Mouse (Mus musculus): ENCODE results near the gene Tm9sf4.

Gene Tm9sf4

DNA sequence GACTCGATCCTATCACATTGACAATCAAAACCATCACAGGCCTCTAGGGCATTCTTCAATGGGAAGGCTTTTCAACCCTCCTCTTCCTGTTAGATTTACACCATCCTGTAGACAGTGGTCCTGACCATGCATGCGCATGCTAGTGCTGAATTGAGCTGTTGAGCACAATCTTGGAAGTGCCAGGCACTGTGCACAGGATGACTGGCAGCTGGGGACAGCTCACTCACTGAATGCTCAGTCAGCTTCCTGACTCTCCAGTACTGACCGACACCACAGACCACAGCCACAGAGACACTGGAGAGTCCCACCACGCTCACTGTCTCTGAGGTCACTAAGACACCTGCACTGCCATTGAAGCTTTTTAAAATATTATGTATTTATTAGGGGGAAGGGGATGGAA, 54.3 kb downstream of the Tm9sf4 start:
- no peak for DNase-seq (ENCODE audit: low spot score)

DNA sequence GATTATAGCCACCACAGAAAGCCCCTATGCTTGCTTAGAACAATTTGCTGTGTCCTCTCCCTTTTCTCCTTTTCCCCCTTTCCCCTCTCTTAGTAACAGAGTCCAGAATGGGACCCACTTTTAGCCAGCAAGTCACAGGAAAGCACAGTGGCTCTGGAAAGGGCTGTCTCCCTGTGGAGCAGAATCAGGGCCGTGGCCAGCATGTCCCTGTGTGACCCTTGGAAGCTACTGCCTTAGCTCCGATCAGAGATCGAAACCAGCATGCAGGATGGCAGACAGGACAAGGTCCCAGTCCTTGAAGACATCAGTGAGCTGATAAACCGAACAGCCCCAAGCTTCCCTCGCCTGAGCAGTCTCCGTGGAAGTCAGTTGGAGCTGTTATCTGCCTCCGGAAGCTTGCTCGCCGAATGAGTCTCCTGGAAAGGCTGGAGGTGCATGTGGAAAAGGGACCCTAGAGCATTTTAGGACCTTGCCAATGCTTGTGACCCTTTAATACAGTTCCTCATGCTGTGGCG, 56.8 kb downstream of the Tm9sf4 start:
- no peak for DNase-seq (ENCODE audit: low spot score)

DNA sequence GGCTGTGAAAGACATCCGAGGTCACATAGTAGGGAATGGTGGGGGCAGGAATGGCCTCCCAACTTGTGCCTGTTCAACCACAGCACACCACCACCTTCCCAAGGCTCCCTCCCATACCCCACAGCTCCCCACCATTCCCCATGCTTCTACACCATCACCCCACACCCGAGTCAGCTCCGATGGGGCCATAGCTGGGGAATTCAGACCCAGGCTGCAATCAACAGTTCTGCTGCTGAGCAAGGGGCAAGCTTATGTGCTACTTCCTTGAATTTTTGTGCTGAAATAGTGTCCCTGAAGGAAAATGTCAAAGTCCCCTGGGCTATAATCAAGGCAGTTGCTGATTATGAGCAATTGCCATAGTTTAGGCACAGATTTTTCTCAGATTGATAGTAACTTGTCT, 57.4 kb downstream of the Tm9sf4 start:
- no peak for DNase-seq (ENCODE audit: low spot score)

DNA sequence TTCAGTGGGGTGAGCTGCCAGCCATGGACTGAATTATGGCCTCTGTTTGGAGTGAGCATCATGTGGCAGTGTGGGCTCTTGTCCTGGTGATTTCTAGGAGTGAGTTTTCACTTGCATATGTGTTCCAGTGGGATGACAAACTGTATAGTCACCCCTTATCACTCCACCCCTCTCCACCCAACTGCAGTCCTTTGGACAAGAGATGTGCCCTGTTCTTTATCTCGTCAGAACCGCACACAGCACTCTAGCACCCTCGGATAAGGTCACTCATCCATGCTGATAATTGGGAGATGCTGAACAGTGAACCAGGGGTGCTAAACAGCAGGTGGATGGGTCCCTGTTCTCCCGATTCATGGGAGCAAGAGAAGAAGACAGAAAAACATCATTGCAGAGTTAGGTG, 60.5 kb downstream of the Tm9sf4 start:
- no peak for DNase-seq (ENCODE audit: low spot score)

DNA sequence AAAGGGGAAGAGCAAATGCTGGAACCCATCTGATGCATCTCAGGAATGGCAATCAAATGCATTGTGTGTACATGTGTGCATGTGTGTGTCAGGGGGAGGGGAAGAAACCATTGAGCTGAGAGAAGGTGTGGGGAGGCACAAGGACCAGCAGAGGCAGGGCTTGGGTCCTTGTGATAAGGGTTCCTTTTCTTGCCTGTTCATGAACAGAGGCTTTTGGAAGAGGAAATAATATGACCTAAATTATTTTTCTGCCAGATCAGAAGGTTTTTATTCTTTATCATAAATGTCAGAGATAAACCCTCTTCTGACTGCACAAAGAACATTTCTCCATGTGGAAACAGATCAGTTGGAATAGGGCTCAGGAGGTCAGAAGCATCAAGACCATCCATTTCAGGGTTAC, 61.0 kb downstream of the Tm9sf4 start:
- no peak for DNase-seq (ENCODE audit: low spot score)

DNA sequence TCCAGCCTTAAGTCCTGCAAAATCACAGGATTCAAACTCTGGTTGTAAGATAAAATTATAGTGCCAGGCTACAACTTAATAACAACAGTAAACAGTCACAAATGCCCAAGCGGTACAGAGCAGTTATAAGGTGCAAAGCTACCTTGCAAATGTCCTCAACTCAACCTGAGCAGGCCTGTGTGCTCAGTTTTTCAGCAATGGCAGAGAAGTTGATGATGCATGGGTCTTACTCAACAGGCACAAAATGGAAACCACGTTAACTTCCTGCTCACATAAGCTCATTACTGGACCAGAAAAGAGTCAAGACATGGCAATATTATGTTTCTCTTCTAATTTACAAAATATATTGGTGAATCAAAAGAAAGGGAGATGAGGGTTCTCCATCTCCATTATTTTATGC, 61.5 kb downstream of the Tm9sf4 start:
- DNase-seq (ENCODE audit: low spot score), result no peak

DNA sequence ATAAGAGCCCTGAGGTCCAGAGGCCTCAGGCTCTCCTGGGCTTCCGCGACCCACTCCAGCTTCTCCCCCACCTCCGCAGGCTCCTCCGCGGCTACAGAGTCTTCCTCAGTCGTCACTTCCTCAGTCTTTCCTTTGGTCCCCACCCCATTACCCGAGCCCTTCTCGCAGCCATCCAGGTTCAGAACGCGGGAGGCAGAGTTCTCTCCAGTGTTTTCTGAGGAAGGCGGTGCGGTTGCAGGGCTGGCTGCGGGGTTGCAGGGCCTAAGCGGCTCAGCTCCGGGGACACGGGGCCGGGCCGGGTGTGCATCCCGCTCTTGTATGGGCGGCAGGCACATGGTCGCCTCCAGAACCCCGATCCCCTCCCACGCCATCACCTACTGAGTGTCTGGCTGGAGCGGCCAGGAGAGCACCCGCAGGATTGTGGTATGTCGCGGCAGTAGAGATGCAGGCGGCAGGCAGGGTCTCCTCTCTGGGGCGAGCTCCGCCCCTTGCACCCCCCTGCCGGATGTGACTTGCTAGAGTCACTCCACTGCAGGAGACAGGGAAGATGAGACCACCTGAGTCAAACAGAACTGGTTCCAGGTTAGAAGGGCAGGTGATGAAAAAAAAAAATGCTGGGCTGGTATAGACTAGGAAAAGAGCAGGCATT, 64.0 kb downstream of the Tm9sf4 start, which contains the start of gene Tspyl3:
Gene Tspyl3, minus strand, starts transcription at position 496 of the 649 bp plus-strand sequence.
- DNase-seq (ENCODE audit: low spot score), result peak; percentile 37

DNA sequence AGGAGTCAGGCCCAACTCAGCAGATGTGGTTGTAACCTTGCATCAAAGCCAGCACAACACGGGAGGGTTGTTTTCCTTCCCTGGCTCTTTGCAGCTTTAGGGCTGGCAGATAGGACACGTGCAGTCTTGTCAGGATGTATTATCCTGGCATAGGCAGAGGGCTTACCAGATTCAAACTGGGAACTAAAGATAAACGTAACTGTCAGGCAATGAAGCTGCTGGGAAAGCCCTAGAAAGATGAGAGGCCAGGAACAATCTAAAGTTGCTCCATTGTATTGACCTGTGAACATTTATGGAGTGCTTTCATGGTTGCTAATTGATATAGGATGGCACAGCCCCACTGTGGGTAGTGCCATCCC, 64.5 kb downstream of the Tm9sf4 start:
- DNase-seq (ENCODE audit: low spot score), result no peak

DNA sequence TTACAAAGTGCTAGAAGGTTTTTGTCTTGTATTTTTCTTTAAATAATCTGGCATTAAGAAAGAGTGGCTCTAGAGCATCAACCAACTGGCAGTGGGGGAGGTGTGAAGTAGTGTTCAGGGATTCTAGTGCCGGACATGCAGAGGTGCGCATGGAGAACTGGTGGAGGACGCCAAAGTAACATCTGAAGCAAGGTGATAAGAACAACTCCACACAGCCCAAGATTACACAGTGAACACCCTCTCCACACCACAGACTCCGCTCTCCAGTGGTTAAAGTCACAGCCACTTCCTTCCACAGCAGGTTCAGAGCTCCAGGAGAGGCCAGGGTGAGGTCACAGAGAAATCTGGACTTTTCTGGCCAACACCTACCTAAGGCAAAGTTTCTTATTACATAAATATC, 66.9 kb downstream of the Tm9sf4 start:
- DNase-seq (ENCODE audit: low spot score), result no peak

DNA sequence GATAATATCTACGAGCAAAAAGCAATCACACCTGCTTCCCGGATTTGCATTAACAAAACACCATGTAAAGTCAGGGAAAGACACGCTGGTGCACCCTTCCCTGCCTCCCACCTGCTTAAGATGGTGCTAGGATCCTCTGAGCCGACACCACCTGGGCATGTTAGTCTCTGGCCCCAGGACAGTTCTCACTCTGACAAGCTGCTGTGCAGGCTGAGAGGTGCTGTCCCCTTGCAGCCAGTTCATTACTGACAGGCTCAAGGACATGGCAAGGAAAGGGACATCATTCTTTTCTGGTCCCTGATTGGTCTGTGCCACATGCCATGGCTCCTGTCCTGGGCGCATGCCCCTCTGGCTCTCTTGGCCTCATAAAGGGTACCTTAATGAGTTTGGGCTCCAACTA, 67.4 kb downstream of the Tm9sf4 start:
- no peak for DNase-seq (ENCODE audit: low spot score)

DNA sequence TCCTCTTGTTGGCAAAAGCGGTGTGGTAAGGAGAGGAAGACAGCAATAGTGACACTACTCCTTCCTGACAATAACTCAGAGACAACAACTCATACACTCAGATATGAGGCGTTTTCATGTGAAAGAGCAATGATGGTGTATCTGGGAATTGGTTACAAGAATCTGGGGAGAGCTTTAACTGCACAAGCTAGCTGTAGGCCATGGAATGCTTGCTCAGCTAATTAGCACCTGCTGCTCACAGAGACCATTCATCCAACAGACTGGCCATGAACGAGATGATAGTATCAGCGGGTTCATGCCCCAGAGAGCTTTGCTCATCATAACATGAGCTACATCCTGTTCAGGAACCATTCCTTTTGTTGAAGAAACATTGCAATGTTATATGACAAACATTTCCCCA, 76.1 kb downstream of the Tm9sf4 start:
- DNase-seq (ENCODE audit: low spot score), result no peak

DNA sequence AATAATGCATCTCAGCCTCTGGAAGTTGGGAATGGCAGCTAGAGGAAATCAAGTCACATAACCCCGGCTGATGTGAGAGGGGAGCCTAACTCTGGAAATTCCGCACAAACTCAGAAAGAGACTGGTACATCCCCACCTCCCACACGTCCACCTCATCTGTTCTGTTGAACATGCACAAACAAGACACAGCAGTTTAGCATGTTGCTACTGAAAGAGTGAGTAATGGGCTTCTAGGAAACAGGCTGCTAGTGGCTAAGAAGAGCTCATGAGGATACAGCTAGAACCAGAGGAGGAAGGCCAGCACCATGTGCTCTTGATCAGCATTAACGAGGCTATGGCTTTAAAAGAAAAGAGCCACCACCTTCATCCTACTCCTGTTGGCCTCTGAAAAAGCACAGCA, 76.8 kb downstream of the Tm9sf4 start:
- no peak for DNase-seq (ENCODE audit: low spot score)

DNA sequence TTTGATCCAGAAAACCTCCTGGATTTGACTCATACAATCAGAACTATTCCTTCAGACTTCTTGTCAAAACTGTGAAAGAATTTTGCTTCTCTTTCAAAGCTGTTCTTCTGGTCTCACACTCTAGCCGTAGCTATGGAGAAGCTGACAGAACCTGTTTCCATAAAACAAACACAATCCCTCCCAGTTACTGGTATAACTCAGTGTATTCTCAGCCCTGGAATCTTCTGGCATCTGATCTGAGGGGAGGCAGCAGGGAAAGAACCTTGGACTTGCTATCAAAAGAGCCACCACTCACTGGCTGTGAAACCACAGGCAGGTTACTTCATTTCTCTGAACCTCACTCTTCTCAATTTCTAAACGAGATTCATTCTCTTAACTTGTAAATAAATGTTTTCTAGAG, 77.3 kb downstream of the Tm9sf4 start:
- DNase-seq (ENCODE audit: low spot score), result no peak

DNA sequence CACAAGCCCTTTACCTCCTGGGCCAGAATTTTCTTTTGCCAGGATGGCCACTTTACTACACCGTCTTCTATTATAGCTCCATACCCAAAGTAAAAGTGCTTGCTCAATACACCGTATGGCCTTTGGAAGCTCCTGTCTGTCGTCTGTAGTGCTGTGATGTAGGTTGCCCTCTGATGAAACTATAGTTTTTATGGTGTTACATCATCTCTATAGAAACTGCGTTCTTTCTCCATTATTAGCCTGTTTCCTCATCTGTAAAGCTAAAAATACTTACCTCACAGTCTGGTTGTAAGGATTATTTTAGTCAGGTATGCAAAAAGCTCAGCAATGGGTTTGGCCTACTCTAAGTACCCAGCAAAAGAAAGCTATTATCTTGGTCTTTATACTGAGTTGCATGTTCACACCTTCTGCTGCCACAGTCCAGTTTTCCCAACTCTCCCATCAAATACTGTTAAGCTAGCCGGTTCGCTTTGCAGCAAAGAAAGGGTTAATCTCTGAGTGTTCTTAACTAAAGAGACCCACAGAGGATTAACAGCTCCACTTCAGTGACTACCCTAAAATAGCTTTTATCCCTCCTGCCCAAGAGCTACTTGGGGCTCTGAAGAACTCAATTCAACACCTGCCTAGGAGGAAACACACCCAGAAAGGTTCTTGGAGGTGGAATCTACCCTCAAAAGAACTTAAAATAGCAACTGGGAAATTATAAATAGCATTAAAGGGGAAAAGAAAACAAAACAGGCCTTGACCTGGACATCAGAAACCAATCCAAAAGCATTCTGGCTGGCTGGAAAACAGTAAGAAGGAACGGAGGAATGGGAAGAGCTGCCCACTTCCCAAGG, 78.1 kb downstream of the Tm9sf4 start:
- no peak for DNase-seq (ENCODE audit: low spot score)

DNA sequence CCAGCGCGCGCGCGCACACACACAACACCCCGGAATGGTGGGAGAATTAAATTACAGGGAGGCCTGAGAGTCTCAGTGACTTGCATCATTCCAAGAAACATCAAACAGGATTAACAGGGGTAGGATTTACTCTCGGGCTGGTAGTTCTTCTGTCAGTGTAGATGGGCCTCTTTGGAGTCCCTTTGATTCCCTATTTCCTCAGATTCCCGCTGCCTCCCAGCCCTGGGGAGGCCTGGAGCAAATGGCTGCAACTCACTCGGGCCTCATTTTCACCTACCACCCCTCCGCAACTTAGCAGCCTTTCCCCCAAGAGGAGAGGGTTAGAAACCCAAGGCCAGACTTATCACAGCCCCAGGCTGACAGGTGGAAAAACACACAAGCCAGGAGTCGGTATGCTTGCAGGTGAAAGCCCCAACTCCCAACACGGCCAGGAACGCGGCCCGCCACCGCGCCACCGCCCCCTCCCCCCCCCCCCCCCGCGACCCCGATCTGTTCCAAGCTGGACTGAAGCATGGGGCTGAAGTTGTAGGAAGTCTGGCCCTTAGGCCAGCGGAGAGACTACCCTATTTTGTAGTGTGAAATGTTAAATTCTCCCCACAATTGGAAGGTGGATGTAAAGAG, 78.9 kb downstream of the Tm9sf4 start:
- peak; percentile 50 for DNase-seq (ENCODE audit: low spot score)

DNA sequence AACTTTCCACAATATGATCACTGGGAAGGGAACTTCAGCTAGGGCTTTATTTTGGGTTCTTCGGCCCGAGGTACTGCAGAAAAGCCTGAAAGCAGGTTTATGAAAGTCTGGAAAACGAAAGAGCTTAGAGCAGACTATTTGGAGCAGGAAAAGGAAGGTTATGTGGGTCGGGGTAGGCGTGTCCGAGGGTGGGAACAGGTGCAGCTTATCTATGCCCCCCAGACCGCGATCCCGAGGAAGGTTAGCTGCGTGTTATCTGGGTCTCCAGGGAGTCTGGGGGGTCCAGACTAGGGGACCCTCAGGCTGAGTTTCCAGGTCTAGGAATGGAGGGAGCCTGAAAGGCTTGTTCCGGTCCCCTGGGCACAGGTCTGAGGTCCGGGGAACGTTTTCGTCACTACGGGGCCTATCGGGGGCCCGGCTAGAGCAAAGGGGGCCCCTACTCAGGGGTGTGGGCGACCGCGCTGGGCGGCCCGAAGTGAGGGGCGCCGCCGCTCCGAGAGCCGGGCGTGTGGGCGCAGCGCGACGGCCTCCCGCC, 79.7 kb downstream of the Tm9sf4 start:
- DNase-seq (ENCODE audit: low spot score), result peak; percentile 31

DNA sequence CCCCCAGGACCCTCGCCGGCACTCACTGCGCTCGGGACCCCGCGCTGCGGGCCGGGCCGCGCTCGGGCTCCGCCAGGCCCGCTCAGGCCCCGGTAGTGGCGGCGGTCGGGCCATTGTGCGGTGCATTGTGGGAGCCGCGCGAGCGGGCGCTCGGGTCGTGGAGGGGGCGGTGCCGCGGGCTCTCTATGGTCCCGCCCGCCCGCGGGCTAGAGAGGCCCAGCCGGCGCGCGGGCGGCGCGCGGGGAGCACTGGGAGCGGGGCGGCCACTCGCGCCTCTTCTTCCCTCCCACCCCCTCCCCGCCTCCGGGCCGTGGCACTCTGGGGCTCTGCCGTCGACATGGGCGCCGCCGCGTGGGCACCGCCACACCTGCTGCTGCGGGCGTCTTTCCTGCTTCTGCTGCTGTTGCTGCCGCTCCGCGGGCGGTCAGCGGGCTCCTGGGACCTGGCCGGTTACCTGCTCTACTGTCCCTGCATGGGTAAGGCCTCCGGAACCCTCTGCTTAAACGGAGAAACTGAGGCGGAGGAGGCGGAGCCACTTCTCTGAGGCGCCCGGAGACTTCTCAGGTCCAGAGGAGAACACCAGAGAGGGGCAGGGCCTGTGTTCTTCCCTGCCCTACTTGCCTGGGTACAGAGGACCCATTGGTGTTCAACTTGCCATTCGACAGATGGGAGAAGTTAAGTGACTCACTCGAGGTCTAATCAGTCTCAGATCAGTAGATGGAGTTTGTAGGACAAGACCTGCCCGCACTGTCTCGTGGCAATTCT, 80.3 kb downstream of the Tm9sf4 start, which contains the start of the genes Plagl2 and Pofut1:
Gene Plagl2, minus strand, starts transcription at position 177 of the 765 bp plus-strand sequence.
Gene Pofut1, plus strand, starts transcription at position 284 of the 765 bp plus-strand sequence.
- peak; percentile 94 for DNase-seq (ENCODE audit: low spot score)

DNA sequence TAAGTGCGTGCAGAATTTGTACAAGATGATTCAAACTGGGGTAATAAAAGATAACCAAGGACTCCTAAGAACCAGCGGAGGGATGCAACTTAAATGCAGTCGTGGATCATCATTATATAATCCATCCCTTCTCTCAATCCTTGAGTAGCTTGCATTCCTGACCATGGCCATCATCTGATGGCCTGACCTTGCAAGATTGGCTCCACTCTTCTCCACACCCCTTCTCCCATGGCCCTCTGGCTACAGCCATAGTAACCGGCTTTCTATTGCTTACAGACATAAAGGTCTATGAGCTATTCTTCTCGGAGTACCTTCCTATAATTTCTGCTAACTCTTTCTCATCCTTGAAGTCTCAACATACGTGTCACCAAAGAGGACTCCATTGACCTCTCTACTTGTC, 81.1 kb downstream of the Tm9sf4 start:
- DNase-seq (ENCODE audit: low spot score), result no peak

DNA sequence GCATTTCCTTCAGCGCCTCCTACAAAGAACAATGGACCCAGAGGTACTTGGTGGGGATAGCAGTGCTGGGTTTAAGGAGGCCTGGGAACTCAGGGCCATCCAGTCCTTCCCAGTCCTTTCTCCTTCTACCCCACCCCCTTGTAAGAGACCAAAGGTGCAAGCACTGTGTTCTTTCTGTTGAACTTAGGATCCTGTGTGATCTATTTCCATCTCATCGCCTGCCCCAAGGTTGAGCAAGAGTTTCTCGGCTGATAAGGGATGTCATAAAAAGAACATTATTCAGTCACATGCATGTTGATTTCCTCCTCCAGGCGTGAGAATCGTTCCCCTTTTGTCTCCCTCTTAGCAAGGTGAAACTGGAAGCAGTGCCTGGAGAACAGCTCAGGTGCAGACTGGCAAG, 88.6 kb downstream of the Tm9sf4 start:
- DNase-seq (ENCODE audit: low spot score), result no peak

DNA sequence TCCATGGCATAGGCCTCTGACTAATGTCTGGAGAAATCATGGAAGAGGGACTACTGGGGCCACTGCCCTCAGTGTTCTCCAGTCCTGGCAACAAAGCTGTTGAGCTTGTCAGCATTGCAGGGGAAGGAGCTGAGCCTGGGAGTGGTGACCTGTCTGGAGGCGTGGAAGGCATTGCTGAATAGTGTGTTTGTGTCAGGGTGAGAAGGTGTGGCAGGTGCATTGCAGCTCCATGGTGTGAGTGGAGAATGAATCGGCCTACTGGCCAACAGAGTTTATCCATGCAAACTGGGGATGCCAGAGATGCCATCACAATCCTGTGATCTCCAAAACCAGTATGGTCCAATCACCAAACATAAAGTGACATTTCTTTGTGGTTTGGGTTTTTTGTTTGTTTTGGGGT, 95.5 kb downstream of the Tm9sf4 start:
- DNase-seq (ENCODE audit: low spot score), result no peak

DNA sequence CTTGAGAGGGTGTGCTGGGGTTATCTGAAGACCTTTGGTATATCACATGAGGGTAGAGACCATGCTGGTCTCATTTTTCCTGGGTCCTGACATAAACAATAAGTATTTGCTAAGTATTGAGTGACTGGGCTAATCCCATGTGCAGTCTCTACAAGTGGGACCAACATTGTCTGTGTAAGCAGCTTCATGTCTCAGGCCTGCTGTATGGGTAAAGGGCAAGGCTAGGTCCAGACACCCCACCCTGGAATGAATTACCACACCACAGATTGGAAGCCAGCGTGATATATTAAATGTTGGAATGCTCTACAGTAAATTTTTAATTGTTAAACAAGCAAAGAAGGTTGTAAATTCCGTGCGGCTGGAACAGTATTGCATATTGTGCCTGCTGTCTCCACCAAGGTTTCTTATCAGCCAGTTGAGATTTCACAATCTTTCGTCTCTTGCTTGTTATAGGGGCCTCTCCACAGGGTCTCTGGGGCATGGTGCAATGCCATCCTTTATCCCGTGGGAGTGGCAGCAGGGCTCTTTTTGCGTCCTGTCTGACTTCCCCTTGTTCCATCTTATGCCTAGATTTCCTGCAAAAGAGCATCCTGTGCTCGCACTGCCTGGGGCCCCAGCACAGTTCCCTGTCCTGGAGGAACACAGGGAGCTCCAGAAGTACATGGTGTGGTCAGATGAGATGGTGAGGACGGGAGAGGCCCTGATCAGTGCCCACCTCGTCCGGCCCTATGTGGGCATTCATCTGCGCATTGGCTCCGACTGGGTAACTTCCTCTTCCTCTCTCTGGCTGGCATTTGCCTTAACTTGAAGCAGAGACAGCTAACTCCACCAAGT, 98.1 kb downstream of the Tm9sf4 start:
- no peak for DNase-seq (ENCODE audit: low spot score)
